Mouse (Mus musculus) megakaryocyte, embryonic 14.5 days (primary cell): Measurements from ENCODE around the gene Fnip2.

ENCODE experiments used
- FLI1 ChIP-seq: IDR thresholded peaks from 2 replicates; pipeline ENCODE4 v1.6.1; 2012; ENCODE audit warnings: low read length, inconsistent platforms, mixed read lengths
- GATA1 ChIP-seq: IDR thresholded peaks from 3 replicates; pipeline ENCODE4 v1.6.1; 2012; ENCODE audit warnings: mixed read lengths, low read length, inconsistent platforms, borderline replicate concordance

- TF ChIP-seq FLI1 (no peak), GATA1 (no peak)
Measured at GRCm38 (mm10) chr3:79434436-79434835, 133.2 kb downstream of the Fnip2 start.
